Mouse (Mus musculus) adrenal gland, postnatal 4 days (tissue): Measurements from ENCODE around the gene Trim25. TPM values are rescaled to one million over a fixed set of nuclear protein-coding genes. Genes with fewer than 3 reads are reported as not detected.
A peak's percentile ranks its signal among the peaks of the same experiment; 100 is the strongest.
"Not testable (repeated sequence)": the region's sequence is repeated elsewhere in the genome, so short reads cannot be mapped to it uniquely, and the experiment has no call there.

ENCODE experiments used
- DNase-seq, 2 experiments: peaks; one replicate each; pipeline ENCODE4 v3.0.0; 2021 to 2022; ENCODE audit warnings: low spot score in 2 of 2, mixed read lengths in 2 of 2
- total RNA-seq, 2 experiments: library from RNA; stranded (reverse); gene quantifications; 2 replicates each; pipeline ENCODE4 v1.2.3; 2021

Gene Trim25
- total RNA-seq, 2 experiments from 2014 or later, result 133 to 137 TPM

- DNase-seq, result no peak
These were observed 23.1 kb downstream of the Trim25 start for GRCm38 (mm10) chr11:89022120-89022731.

DNA sequence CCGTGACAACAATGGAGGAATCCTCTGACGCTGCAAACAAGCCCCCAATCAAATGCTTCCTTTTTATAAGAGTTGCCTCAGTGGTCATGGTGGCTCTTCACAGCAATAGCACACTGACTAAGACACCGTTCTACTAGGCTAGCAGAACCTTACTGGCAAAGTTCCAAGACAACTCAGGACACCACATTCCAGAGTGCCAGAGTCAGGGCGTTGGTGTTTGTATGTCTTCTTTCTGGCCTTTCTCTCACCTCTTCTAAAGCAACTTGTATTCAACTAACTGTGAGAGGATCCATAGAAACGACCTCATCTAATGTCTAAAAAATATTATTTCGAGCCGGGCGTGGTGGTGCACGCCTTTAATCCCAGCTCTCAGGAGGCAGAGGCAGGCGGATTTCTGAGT lies 24.3 kb downstream of the Trim25 start:
- DNase-seq, result no peak

DNA sequence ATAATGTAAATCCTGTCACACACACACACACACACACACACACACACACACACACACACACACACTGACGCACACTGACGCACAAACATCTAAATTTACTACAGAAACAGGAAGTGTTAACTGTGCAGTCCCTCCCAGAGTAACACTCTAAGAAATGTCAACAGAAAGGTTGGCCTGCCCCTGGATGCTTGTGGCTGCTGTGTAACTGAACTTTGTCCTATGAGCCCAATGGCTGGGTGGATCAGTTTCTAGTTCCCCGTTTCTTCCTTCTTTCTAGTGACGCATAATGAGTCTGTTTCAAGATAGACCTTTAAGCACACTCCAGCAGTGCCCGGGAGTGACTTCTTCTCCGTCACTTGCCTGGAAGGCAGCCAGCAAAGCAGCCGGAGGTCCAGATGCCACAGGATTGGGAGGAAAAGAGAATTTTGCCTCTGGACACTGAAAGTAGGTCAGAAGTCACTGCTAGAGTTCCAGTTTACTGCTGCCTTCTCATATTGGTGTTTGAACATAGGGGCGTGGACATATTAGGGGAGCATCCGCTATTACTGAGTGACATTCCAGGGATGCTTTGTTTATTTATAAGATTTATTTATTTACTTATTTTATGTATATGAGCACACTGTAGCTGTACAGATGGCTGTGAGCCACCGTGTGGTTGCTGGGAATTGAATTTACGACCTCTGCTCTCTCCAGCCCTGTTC lies 25.2 kb downstream of the Trim25 start:
- peak; percentile 49 to 72 for DNase-seq

GRCm38 (mm10) chr11:89025603-89026002 lies 26.4 kb downstream of the Trim25 start:
- no peak for DNase-seq

DNA sequence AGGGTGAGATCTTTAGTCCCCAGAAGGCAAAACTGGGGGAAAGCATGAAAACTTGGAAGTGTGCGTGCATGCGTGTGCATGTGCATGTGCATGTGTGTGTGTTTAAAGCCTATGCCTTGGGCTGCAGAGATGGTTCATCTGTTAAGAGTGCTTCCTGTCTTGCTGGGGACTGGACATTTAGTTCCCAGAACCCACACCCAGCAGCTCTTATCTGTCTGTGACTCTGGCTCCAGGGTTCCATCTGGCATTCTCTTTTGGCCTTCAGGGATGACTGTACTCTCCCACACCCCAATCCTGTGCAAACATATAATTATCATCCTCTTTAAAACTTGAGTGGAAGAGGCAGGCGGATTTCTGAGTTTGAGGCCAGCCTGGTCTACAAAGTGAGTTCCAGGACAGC lies 26.9 kb downstream of the Trim25 start:
- no peak for DNase-seq

GRCm38 (mm10) chr11:89027955-89028361 lies 28.8 kb downstream of the Trim25 start:
- no peak for DNase-seq

DNA sequence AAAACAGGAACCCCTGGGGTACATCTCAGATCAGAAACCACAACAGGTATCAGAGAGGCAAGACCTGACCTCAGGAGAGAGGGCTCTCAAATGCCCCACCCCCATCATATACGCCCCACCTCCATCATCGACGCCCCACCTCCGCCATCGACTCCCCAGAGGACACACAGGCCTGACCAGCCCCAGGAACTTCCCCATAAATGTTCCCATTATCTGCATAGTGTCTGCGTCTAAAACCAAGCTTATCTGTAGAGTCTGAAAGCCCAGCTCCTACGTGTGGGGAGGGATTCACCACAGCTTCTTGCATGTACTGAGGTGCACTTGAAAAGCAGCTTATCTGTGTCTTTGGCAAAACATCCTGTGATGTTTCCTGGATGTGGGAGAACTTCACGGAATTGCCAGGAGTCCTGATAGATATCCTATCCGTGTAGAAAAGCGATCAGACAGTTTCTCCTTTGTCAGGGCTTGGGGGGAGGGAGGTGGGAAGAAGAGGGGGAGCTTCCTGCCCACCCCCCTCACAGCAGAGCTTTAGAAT lies 29.8 kb downstream of the Trim25 start:
- DNase-seq, result no peak

- no peak for DNase-seq
These were observed 31.4 kb downstream of the Trim25 start for GRCm38 (mm10) chr11:89030552-89030951.

- no peak for DNase-seq
These were observed 32.0 kb downstream of the Trim25 start for GRCm38 (mm10) chr11:89031189-89031588.

DNA sequence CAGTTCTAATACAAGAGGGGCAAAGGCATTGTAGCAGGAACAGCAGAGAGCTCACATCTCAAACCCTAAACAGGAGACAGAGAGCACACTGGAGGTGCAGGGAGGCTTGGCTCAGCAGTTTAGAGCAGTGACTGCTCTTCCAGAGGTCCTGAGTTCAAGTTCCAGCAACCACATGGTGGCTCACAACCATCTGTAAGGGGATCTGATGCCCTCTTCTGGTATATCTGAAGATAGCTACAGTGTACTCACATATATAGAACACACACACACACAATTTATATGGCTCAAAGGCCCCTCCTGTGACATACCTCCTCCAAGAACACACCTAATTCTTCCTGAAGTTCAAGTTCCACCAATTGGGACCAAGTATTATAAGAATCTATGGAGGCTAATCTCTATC lies 35.4 kb downstream of the Trim25 start:
- no peak for DNase-seq

GRCm38 (mm10) chr11:89035552-89035951 lies 36.4 kb downstream of the Trim25 start:
- DNase-seq, result no peak

- no peak for DNase-seq
These were observed 39.3 kb downstream of the Trim25 start for GRCm38 (mm10) chr11:89038496-89038895.

- no peak for DNase-seq
These were observed 40.1 kb downstream of the Trim25 start for GRCm38 (mm10) chr11:89039325-89039724.

GRCm38 (mm10) chr11:89041073-89041472 lies 41.9 kb downstream of the Trim25 start:
- DNase-seq, result not testable (repeated sequence)

DNA sequence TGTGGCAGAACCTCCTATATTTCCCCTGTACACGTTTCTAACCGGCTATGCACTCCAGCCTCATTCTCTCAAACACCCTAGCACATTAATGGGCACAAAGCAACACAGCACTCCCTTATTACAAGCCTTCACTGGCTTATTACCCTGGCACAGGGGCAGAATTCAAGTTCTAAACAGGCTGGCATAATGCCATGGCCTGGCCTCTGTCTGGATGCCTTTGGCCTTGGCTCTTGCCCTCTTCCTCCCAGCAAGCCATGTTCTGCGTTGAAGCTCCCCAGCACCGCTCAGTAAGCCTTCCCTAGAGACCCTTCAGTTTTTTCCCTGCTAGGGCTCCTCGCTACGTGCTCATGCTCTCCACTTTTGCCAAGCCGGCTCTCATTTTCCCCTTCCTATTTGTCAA lies 43.9 kb downstream of the Trim25 start:
- DNase-seq, result no peak

DNA sequence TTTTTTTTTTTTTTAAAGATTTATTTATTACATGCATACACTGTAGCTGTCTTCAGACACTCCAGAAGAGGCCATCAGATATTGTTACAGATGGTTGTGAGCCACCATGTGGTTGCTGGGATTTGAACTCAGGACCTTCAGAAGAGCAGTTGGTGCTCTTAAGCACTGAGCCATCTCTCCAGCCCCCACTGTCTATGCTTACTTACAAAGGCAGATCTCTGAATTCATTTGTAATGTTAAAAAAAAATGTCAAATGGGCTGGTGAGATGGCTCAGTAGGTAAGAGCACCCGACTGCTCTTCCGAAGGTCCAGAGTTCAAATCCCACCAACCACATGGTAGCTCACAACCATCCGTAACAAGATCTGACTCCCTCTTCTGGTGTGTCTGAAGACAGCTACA lies 46.3 kb downstream of the Trim25 start:
- not testable (repeated sequence) for DNase-seq

DNA sequence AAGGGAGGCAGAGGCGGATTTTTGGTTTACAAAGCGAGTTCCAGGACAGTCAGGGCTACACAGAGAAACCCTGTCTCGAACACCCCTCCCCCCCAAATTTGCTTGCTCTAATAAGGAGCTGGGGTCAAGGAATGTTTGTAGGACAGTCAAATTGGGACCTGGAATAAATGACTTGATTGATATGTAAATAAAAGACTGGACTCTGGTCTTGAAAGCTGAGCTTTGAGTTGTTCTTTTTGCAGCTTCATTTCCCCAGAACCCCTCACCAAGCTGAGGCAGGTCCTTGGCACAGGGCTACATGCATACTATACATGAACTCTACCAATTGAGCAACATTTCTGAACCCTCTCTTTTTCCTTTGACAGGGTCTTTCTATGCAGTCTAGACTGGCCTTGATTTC lies 46.8 kb downstream of the Trim25 start:
- no peak for DNase-seq

GRCm38 (mm10) chr11:89051767-89052166 lies 52.6 kb downstream of the Trim25 start:
- no peak for DNase-seq

DNA sequence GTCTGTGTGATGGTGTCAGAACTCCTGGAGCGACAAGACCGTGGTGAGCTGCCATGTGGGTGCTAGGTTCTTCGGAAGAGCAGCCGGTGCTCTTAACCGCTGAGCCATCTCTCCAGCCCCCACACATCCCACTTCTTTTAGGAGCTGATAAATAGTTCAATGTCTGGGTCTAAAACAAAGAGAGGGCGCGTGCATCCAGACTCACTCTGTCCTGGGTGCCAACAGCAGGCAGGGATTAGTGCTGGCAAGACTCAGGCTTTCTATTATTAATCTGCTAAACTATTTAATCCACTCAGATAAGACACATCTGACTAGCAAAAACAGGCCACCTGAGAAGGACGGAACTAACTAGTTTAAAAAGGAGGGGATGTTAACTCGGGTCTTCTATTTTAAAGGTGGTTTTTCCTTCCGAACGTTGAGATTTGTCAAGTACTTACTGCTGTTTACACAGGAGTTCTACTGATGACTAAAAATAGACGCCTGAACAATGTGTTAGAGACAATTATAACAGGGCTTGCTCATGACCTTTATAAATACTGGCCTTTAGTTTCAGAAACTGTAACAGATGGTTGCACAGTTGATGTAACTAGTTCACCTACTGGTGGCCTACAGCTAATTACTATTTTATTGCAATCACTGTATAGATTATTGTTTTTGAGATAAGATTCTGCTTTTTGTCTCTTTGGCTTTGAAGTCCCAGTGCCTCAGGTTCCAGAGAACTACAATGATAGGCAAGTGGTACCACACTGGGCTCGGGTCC lies 56.9 kb downstream of the Trim25 start:
- no peak for DNase-seq

GRCm38 (mm10) chr11:89058515-89059270 lies 59.5 kb downstream of the Trim25 start:
- no peak for DNase-seq

- no peak for DNase-seq
These were observed 60.8 kb downstream of the Trim25 start for GRCm38 (mm10) chr11:89059919-89060422.
